Mouse (Mus musculus): ENCODE data around the gene Susd6.
A peak's percentile ranks its signal among the peaks of the same experiment; 100 is the strongest.

Susd6 gene

DNA sequence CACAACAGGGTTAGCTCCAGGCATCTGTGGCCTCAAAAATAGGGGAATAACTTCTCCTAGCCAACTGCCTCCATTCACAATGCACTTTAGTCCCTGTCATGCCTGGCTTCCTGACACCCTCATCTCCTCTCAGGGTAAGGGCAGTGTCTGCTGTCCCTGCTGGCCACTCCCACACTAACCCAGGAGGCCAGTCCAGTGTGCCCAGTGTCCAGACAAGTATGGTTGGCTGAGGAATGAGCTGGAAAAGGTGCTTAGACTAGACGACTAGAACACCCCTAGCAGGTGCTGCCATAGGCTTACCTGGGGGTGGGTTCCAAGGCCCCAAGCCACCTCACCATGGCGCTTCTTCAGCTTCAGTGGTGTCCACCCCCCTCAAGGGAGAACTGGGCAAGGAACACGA is 88.3 kb downstream of the Susd6 start:
- DNase-seq (ENCODE audit: low read depth), result no peak

- DNase-seq (ENCODE audit: low read depth), result no peak
These were observed 89.0 kb downstream of the Susd6 start for GRCm38 (mm10) chr12:80879267-80879666.

- no peak for DNase-seq (ENCODE audit: low read depth)
These were observed 90.8 kb downstream of the Susd6 start for GRCm38 (mm10) chr12:80881121-80881520.

GRCm38 (mm10) chr12:80883278-80883677 is 93.0 kb downstream of the Susd6 start:
- DNase-seq (ENCODE audit: low read depth), result no peak

DNA sequence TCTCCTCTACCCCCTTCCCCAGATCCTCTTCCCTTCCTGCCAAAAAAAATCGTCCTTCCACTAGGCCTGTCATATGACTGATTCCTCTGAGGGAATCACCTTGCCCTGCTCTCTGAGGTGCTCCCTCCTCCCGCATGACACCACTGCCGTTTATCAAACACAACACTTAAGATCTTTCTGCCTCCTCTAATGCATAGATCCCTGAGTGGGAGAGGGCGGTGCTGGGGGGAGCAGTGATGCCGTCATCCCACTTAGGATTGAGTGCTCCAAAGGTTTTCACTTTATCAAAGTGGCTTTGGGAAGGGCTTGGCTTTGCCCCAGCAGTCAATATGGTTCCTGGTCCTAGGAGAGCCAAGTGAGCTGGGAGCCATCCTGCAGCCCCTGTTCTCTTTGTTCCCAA is 93.6 kb downstream of the Susd6 start:
- DNase-seq (ENCODE audit: low read depth), result no peak

DNA sequence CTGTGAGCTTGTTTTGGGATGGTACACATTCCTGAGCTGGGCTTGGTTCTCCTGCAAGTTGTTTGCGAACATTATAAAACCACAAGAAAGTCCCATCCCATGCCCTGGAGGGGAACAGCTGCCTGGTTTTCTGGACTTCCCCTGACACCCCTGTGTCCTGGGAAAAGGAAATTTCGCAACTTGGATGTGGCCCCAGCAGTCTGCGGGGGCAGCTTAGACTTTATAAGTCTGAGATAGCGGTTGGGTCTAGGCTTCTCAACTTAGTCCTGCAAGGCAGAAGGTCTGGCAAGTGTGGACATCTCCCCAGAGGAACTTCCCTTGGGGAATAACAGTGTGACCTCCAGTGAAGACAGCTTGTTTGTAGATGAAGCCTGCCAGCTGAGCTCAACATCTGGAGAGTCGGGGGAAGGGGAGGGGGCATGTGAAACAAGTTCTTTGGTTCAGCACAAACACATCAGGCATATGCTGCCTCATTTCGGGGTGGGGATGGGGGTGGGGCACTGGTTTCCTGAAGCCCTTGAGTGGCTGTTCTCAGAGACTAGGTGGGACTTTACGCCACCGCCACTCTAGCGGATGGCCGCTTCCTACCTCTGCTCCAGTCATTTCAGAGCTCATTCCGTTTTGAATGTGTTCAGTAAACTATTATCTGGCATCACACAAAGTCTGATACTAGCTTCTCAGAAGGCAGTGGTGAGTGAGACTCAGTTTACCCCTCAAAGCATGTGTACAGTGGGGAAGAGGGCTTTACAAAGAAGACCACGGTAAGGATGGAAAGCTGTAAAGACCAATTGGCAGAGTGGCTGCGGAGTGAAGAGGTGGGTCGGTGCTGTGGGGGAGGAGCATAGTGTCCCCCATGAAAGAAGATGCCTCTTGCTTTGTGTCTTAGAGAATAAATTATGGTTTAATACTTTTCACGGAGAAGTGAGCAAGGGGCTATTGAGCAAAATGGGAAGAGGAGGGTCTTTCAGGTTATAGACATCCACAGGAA is 95.3 kb downstream of the Susd6 start:
- DNase-seq (ENCODE audit: low read depth), result peak; percentile 72

- DNase-seq (ENCODE audit: low read depth), result no peak
These were observed 96.7 kb downstream of the Susd6 start for GRCm38 (mm10) chr12:80887036-80887435.

GRCm38 (mm10) chr12:80889331-80889730 is 99.0 kb downstream of the Susd6 start:
- no peak for DNase-seq (ENCODE audit: low read depth)

DNA sequence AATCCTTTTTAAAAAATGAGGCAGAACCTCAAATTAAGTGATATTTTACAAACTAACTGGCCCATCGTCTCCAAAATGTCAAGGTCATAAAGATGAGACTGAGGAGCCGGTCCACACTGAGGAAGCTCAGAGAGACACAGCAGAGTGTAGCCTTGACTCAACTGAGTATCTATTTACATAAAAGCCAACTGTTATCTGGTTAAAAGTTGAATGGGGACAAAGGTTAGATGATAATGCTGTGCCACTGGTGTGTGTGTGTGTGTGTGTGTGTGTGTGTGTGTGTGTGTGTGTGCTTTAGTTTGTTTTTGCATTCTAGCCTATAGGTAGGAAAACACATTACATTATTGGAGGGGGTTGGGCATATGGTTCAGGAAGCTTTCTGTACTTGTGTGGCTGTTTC is 100.8 kb downstream of the Susd6 start:
- DNase-seq (ENCODE audit: low read depth), result no peak

- DNase-seq (ENCODE audit: low read depth), result no peak
These were observed 103.6 kb downstream of the Susd6 start for GRCm38 (mm10) chr12:80893720-80894494.

DNA sequence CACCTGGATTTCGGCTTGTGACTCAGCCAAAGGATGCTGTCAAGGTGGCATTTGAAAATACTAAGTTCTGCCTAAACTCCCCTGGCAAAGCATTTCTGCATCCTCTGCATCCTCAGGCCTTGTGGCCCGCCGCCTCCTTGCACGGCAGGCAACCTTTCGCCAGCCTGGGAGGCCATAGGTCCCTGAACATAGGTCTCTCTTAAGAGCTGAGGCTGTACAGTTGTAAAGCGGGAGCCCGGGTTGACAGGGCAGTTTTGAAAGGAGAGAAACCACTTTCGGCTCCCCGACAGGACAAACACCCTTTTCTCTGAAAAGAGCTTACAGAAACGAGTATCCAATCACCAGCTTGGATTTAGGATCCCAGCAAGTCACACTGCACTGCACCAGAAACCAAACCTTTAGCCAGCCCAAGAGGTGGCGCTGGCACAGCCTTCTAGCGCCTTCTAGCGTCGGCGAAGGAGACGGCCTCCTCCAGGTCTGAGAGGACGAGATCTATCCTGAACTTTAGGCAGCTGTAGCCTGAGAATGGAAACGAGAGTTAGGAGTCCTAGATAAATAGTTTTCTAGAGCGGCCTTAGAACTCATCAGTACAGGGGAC is 104.8 kb downstream of the Susd6 start:
- DNase-seq (ENCODE audit: low read depth), result peak; percentile 58

GRCm38 (mm10) chr12:80909631-80910030 is 119.3 kb downstream of the Susd6 start:
- DNase-seq (ENCODE audit: low read depth), result no peak

GRCm38 (mm10) chr12:80917764-80918163 is 127.5 kb downstream of the Susd6 start:
- DNase-seq (ENCODE audit: low read depth), result no peak

DNA sequence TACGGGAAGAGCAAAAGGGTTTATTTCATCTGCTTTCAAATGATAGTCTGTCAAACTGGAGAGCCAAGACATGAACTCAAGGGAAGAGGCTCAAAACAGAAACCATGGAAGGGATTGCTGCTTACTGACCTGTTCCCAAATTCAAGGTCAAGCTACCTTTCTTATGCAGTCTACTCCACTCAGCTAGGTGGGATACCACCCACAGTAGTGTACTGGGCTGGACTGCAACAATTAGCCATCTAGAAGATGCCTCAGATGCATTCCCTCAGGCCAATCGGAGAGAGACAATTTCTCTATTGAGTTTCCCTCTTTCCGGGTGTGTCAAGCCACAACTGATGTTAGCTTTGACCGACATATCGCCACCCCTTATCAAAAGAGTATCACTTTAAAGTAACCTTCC is 131.0 kb downstream of the Susd6 start:
- no peak for DNase-seq (ENCODE audit: low read depth)

DNA sequence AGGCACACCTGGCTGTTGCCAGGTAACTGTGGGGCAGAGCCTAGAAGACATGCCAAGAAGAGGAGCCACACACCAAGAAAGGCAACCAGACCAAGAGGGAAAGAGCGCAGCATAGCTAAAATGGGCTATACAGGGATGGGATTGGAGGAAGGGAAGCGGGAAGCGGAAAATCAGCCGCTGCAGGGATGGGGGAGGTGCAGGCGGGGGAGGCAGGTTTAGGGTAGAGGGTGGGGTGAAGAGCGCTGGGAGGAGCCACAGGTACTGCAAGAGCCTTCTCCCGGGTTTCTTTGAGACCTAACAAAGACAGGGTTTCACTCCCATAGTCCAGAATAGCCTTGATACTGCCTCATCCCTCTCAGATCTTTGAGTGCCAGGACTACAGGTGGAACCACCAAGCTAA is 132.6 kb downstream of the Susd6 start:
- no peak for DNase-seq (ENCODE audit: low read depth)

GRCm38 (mm10) chr12:80923602-80924001 is 133.3 kb downstream of the Susd6 start:
- DNase-seq (ENCODE audit: low read depth), result no peak

- no peak for DNase-seq (ENCODE audit: low read depth)
These were observed 133.9 kb downstream of the Susd6 start for GRCm38 (mm10) chr12:80924205-80924604.

- DNase-seq (ENCODE audit: low read depth), result no peak
These were observed 135.6 kb downstream of the Susd6 start for GRCm38 (mm10) chr12:80925919-80926318.

DNA sequence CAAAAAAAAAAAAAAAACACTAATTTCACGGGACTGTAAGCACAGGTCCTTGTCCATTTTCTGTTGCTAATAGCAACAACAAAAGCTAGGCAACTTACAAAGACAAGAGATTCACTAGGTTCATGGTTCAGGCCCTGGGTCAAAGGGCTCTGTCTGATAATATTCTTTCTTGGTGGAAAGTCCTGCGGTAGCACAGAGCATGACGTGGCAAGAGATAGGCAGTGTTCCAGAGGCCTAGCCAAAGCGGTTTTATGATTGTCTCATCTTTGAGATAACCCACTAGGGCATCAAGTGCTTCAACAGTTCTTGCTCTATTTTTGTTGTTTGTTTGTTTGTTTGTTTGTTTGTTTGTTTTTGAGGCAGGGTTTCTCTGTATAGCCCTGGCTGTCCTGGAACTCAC is 136.2 kb downstream of the Susd6 start:
- no peak for DNase-seq (ENCODE audit: low read depth)

GRCm38 (mm10) chr12:80927518-80927917 is 137.2 kb downstream of the Susd6 start:
- no peak for DNase-seq (ENCODE audit: low read depth)

- DNase-seq (ENCODE audit: low read depth), result no peak
These were observed 138.6 kb downstream of the Susd6 start for GRCm38 (mm10) chr12:80928881-80929280.

DNA sequence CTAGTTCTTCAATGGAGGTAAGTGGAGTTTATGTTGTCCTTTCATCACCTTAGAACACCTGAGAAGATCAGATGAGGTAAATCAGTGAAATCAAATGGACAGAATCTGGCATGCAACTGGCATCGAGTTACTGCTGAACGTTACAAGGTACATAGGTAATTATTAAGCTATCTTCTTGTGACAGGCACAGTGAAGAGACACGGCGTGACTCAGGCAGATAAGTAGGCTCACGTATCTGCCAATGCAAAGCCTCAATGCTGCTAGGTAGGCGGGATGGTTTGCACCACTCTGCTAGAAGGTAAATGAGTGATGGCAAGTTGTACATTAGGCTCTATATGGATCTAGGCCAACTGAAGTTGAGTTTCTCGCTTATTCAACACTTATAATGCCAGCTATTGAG is 139.8 kb downstream of the Susd6 start:
- DNase-seq (ENCODE audit: low read depth), result no peak

Measured in fibroblast of lung, adult 2 months (primary cell).